Mouse (Mus musculus): ENCODE measurements around the gene Fancd2.

Fancd2 gene

GRCm38 (mm10) chr6:113530932-113531839 is at the start of gene Fancd2, which contains the start of gene Emc3:
TSS of gene Fancd2 (plus strand) at chr6:113531682.
TSS of gene Emc3 (minus strand) at chr6:113531652.
- peak; percentile 70 for DNase-seq (ENCODE audit: low read depth, low spot score)

- DNase-seq (ENCODE audit: low read depth, low spot score) = no peak
These were observed 48.9 kb upstream of the Fancd2 start for GRCm38 (mm10) chr6:113482477-113483099.

- DNase-seq (ENCODE audit: low read depth, low spot score) = peak; percentile 93
These were observed 48.3 kb upstream of the Fancd2 start, which contains the start of gene Creld1 for GRCm38 (mm10) chr6:113483100-113483615. TSS of gene Creld1 (plus strand) at chr6:113483297.

DNA sequence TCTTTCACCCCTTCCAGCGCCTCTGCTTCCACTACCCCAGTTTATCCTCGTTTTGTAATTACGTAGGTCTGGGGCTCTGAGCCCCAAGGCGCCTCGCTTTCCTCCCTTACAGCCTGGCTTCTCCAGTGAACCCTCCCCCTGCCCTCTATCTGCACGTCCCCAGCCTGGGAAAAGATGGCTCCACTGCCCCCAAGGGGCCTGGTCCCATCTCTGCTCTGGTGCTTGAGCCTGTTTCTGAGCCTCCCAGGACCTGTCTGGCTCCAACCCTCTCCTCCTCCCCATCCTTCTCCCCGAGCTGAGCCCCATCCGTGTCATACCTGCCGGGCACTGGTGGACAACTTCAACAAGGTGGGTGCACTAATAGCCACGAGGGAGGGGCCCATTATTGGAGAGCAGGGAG is 47.8 kb upstream of the Fancd2 start:
- DNase-seq (ENCODE audit: low read depth, low spot score) = no peak

DNA sequence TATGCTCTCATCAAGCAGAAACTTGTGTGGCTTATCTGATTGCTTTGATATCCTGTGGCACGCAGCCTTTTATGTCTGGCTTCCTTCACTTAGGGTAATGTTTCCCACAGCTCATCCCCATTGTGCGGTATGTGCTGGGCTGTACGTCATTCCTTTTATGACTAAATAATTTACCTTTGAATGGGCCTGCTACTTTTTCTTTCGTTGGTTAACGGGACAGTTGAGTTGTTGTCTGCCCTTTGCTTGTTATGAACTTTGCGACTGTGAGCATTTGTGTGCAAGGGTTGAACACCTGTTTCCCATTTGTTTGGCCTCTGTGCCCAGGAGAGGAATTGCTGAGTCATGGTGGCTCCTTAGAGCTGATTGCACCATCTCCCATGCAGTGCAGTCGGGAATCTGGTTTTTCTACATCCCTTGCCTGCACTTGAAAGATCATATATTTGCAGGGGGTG is 44.3 kb upstream of the Fancd2 start:
- no peak for DNase-seq (ENCODE audit: low read depth, low spot score)

DNA sequence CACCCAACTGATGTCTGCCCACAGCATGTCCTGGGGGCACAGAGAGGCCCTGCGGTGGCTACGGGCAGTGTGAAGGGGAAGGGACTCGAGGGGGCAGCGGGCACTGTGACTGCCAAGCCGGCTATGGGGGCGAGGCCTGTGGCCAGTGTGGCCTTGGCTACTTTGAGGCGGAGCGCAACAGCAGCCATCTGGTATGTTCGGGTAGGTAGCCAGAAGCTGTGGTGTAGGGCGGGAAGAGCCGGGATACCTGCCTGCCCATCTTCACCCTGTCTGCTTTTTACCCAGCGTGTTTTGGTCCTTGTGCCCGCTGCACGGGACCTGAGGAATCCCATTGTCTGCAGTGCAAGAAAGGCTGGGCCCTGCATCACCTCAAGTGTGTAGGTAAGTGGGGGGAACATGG is 42.1 kb upstream of the Fancd2 start:
- no peak for DNase-seq (ENCODE audit: low read depth, low spot score)

DNA sequence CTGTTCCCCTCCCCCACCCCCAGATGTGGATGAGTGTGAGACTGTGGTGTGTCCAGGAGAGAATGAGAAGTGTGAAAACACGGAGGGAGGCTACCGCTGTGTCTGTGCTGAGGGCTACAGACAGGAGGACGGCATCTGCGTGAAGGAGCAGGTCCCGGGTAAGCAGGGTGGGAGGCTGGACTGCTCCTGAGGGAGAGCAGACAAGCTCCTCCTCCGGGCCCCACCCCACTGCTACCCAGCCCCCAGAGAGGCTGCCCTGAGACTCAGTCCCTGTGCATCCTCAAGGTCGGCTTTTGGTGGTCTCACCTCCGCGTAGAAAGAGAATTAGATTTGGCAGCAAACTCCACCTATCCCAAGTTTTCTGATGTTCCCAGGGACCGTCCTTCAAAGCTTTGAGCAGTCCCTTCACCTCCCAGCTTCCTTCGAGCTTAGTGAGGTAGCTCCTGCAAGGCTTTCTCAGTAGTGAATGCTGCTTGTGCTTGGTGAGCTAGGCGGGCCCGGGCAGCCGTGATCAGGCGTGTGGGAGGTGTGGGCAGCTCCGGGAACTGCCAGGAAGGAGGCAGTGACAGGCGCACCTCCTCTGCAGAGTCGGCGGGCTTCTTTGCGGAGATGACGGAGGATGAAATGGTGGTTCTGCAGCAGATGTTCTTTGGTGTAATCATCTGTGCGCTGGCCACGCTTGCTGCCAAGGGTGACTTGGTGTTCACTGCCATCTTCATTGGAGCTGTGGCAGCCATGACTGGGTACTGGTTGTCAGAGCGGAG is 39.2 kb upstream of the Fancd2 start:
- no peak for DNase-seq (ENCODE audit: low read depth, low spot score)

DNA sequence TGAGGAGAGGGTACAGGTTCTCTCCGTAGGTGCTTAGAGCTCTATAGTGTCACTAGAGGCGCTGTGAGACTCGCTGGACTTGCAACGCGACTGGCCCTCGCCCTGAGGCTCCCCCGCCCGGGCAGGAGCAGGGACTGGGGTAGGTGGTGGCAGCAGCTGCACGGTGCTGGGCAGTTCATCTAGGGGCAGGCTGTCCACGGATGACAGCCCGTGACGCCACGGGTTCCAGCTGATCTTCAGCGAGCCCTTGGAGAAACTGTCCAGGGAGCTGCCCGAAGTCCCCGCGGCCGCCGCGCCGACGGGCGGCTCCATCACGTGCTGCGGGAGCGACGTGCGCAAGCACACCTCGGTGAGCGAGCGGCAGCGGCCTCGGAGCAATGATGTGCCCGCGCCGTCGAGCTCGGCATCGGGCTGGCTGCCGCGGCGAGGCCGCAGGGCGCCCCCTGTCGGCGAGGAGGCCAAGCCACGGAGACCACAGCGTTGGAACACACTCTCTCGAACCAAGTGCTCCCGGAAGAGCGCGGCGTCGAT is 37.2 kb upstream of the Fancd2 start:
- DNase-seq (ENCODE audit: low read depth, low spot score) = no peak

- DNase-seq (ENCODE audit: low read depth, low spot score) = no peak
These were observed 36.3 kb upstream of the Fancd2 start for GRCm38 (mm10) chr6:113495071-113495675.

GRCm38 (mm10) chr6:113499346-113499745 is 32.1 kb upstream of the Fancd2 start:
- no peak for DNase-seq (ENCODE audit: low read depth, low spot score)

DNA sequence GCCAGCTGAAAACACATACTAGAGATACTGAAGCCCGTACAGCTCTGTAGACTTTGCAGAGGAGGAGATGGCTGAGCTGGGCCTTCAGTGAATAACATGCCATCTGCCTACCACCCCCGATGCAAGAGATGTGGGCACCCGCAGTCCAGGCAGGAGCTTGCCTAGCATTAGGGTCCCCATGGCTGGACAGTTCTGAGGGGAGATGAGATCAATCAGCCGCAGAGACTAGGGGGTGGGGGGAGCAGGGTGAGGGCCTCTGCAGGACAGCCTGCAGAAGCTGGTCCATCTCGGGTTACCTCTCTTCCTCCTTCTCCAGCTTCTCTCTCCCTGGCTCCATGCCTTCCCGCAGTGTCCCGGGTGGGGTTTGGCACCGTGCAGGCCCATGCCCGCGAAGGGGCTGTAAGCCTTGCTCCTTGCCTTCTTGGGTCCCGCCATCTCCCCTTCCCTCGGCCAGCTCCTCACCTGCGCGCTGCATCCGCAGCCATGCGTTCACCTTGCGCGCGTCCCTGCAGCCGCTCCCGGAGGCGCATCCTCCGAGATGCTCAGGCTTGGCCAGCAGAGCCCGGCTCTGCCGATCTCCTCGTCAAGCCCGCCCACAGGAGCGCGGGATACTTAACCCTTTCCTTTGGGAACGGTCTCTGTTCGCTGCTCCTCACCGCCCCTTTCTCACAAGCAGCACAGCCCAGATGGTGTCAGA is 29.9 kb upstream of the Fancd2 start, which contains the start of gene Prrt3:
Gene Prrt3 (minus strand): TSS at position 544 of the 697 bp plus-strand sequence.
- no peak for DNase-seq (ENCODE audit: low read depth, low spot score)

DNA sequence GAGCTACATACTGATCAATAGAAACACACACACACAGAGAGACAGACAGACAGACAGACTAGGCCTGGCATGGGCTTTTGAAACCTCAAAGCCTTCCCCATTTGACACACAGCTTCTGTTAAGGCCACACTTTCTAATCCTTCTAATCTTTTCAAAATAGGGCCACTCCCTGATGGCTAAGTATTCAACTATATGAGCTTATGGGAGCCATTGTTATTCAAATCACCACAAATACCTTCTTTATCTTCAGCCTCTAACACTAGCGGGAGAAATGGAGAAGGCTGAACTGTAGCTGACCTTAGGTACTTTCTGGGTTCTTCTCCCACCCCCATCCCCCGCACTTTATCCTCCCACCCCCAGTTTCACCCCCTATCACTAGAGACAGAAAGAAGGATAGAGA is 28.7 kb upstream of the Fancd2 start:
- DNase-seq (ENCODE audit: low read depth, low spot score) = no peak

- no peak for DNase-seq (ENCODE audit: low read depth, low spot score)
These were observed 25.8 kb upstream of the Fancd2 start for GRCm38 (mm10) chr6:113505689-113506088.

DNA sequence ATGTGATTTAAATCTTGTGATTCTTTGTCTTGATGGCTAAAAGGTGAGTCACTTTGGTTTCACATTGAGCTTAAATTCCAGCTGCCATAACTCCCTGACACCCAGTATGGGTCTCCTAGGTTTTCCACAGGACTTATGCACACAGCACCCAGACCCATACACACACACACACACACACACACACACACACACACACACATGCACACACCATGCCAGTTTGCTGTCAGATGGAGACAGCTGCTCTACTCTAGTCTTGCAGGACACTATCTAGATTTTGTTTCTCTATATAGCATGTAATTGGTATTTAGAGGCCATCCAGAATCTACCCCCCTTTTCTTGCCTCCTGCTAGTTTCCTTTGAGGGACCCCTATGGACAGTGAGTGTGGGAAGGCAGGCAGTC is 24.4 kb upstream of the Fancd2 start:
- DNase-seq (ENCODE audit: low read depth, low spot score) = no peak

GRCm38 (mm10) chr6:113508272-113508946 is 23.1 kb upstream of the Fancd2 start:
- DNase-seq (ENCODE audit: low read depth, low spot score) = no peak

DNA sequence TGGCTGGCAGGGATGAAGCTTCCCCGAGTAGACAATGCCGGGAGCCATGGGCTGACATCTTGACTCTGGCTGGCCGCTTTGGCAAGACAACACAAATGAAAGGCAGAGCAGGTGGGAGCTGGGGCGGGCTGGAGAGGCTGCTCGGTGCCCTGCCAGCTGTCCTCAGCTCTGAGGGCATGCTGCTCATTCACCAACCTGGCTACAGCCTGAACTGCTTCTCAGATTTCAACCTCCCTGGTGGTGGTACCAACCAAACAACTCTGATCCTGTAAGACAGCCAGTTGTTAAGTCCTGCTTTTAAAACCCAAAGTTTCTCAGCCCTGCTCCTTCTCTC is 22.6 kb upstream of the Fancd2 start:
- no peak for DNase-seq (ENCODE audit: low read depth, low spot score)

GRCm38 (mm10) chr6:113513944-113514343 is 17.5 kb upstream of the Fancd2 start:
- no peak for DNase-seq (ENCODE audit: low read depth, low spot score)

- no peak for DNase-seq (ENCODE audit: low read depth, low spot score)
These were observed 16.9 kb upstream of the Fancd2 start for GRCm38 (mm10) chr6:113514600-113514999.

DNA sequence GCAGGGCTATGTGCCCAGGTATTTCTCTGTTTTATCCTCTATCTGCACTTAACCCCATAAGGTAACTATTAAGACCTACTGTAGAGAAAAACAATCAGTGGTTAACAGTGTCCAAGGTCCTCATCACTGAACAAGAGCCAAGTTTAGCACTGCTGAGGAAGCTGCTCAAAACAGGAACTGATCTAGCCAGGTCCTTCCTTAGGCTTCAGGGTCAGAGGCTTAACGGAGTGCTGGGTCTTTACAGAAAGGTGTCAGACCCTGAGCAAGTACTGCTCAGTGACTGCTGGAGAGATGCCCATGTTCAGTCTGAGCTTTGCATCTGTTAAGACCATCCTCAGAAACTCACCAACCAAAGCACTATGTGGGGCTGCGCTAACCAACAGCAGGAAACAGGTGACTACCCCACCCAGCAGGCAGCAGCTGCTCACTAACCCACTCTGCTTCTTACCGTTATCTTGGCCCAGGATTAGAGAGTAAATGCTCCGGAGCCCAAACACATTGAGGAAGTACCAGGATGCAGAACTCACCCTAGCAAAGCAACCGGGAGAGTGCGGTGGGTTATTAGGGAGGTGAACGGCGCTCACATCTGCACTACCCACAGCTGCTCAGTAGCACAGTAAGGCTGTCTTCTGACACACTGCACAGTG is 13.9 kb upstream of the Fancd2 start:
- DNase-seq (ENCODE audit: low read depth, low spot score) = no peak
